Mouse (Mus musculus) kidney, embryonic 14.5 days (tissue): ENCODE measurements around the gene Ten1. TPM values are rescaled to one million over a fixed set of nuclear protein-coding genes. Genes with fewer than 3 reads are reported as not detected.

Source experiments
- ATAC-seq: fragments of 200-750 bp; cut with Nextera tagmentation; 2 replicates; pipeline ENCODE4 v1.8.0; 2017; ENCODE audit warnings: moderate number of reproducible peaks, mild to moderate bottlenecking, moderate TSS enrichment, moderate library complexity; ENCODE audit not compliant: low FRiP score, low TSS enrichment
- H3K27ac ChIP-seq: fragments of 300-500 bp; sonication (generic); 2 replicates; pipeline ENCODE4 v1.5.1; 2014; ENCODE audit warnings: low read depth, mild to moderate bottlenecking, low read length, moderate library complexity, mixed read lengths
- H3K27me3 ChIP-seq: fragments of 300-500 bp; sonication (generic); 2 replicates; pipeline ENCODE4 v1.6.1; 2014; ENCODE audit warnings: mild to moderate bottlenecking, low read length; ENCODE audit not compliant: control insufficient read depth, insufficient read depth
- H3K36me3 ChIP-seq: fragments of 300-500 bp; sonication (generic); 2 replicates; pipeline ENCODE4 v1.6.1; 2014; ENCODE audit warnings: low read length, mixed read lengths; ENCODE audit not compliant: control insufficient read depth, insufficient read depth
- H3K4me1 ChIP-seq: fragments of 300-500 bp; sonication (generic); 2 replicates; pipeline ENCODE4 v1.6.1; 2014; ENCODE audit warnings: low read length, mixed read lengths; ENCODE audit not compliant: control insufficient read depth, insufficient read depth
- H3K4me2 ChIP-seq: fragments of 300-500 bp; sonication (generic); replicated peaks from 2 replicates; pipeline ENCODE4 v1.6.1; 2014; ENCODE audit warnings: low read depth, mild to moderate bottlenecking, low read length
- H3K4me3 ChIP-seq: fragments of 300-500 bp; sonication (generic); 2 replicates; pipeline ENCODE4 v1.5.1; 2014; ENCODE audit warnings: mild to moderate bottlenecking, low read length
- H3K9ac ChIP-seq: fragments of 300-500 bp; sonication (generic); 2 replicates; pipeline ENCODE4 v1.6.1; 2014; ENCODE audit warnings: low read depth, mild to moderate bottlenecking, low read length, moderate library complexity
- H3K9me3 ChIP-seq: fragments of 300-500 bp; sonication (generic); 2 replicates; pipeline ENCODE4 v1.6.1; 2016; ENCODE audit warnings: low read length; ENCODE audit not compliant: control insufficient read depth
- WGBS: fragments of 180-500 bp; shearing (Covaris S2); extraction: QIAGEN DNeasy Blood & Tissue Kit; methylation state at CpG from one replicate; pipeline ENCODE4 v1.1.7; 2014; 5-methylcytosine and 5-hydroxymethylcytosine counted together
- polyA plus RNA-seq: library from polyadenylated mRNA; unstranded; fragments of >200 nt; fragmentation: Nextera tagmentation; extraction: Ambion mirVana; gene quantifications from 2 replicates; pipeline ENCODE4 v1.2.1, GENCODE M21; 2014

Ten1 gene
- polyA plus RNA-seq, 1 experiment from 2014 or later: 74.1 TPM

DNA sequence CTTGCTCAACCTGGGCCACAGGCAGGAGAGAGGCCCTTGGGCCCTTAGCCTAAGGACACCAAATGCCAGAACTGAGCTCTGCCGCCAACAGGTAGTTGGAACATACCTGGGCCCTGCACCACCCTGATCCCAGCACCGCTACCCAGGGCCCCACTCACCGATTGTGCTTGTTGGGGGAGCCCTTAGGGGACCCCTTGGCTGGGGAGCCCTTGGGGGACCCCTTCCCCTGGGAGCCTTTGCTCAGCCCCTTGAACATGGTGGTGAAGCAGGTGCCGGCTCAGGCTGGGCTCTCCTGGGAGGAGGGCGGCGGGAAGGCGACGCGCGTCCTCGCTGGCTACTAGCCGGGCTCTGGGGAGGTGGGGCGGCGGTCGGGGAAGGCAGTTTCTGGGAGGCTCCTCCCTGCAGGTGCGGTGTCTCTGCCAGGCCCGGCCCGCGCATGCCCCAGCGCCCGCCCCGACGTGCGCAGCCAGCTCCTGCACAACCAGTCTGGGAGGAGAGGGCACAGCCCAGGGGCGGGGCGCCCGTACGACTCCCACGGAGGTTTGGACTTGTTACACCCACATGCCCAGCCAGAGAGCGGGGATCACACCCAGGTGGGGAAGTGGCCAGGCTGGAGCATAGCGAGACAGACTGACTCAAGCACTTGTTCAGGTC, 39.2 kb downstream of the Ten1 start, which contains the start of gene Evpl:
Evpl (minus strand) TSS at position 336 of the 654 bp plus-strand sequence.
- Histone ChIP-seq H3K4me2 (peak within 1 kb of the TSS; percentile 38), H3K4me3 (peak within 1 kb of the TSS; percentile 21), H3K9me3 (no peaks in the 10 kb centered on the region), H3K4me1 (peaks cover 37% of the 10 kb centered on the region), H3K27ac (no peak within 1 kb of the TSS), H3K27me3 (peaks cover 11% of the 10 kb centered on the region), H3K9ac (peak within 1 kb of the TSS; percentile 13; the same call in 1 of the 2 replicates), H3K36me3 (no peaks in the 10 kb centered on the region)
- 9% methylated on average over 31 of the region's 31 CpGs for WGBS
- ATAC-seq: peak; percentile 68

DNA sequence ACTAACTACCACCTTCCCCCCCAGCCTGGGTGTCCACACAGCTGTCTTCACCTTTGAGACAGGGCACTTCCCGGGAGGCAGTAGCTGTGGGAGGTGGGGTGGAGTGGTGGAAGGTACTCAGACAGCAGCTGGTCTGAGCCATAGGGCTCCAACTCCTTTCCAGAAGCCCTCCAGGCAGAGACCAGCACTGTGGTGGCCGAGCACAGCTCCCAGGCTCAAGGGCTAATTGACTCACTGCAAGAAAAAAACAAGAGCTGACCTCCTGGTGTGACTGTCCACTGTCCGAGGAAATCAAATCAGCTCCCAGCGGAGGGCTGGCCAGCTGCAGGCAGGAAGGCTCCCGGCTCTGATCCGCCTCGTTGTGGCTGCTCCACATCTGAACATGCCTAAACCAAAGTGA, 41.1 kb downstream of the Ten1 start:
- no peak overlapping the region for H3K9ac ChIP-seq
- no peak overlapping the region for H3K4me3 ChIP-seq
- H3K27me3 ChIP-seq: peaks cover 11% of the 10 kb centered on the region
- H3K27ac ChIP-seq: no peak overlapping the region
- H3K4me1 ChIP-seq: peaks cover 37% of the 10 kb centered on the region
- no peak overlapping the region for H3K4me2 ChIP-seq
- peaks cover 13% of the 10 kb centered on the region for H3K36me3 ChIP-seq
- 18% methylated on average over 7 of the region's 7 CpGs for WGBS
- no peaks in the 10 kb centered on the region for H3K9me3 ChIP-seq
- ATAC-seq: no peak

DNA sequence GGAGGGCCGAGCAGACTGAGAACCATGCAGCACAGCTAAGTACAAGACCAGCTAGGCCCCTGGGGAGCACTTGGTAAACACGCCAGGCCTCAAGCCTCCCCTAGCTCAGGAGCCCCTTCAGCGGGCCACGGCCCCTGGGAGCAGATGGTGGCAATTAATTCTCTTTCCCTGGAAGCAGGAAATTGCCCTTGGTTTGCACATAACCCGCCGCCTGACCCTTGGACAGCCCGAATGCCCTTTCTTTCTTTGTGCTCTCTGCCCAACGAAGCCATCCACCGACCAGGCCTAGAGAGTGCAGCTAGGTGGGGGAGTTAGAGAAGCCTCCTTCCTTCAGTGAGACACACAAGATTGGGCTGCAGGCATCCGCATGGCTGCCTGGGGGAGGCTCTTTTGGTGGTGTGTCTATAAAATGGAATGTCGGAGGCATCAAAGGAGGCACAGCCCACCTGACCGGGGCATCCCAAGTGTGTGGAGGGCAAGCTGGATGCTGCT, 43.1 kb downstream of the Ten1 start:
- Histone ChIP-seq H3K27ac (peak overlapping the region; percentile 85), H3K9ac (peak overlapping the region; percentile 45; the same call in 1 of the 2 replicates), H3K4me3 (no peak overlapping the region), H3K9me3 (no peaks in the 10 kb centered on the region), H3K4me2 (no peak overlapping the region), H3K4me1 (peaks cover 37% of the 10 kb centered on the region), H3K27me3 (peaks cover 11% of the 10 kb centered on the region), H3K36me3 (peaks cover 33% of the 10 kb centered on the region)
- ATAC-seq: peak; percentile 76
- WGBS: 7% methylated on average over 12 of the region's 12 CpGs

DNA sequence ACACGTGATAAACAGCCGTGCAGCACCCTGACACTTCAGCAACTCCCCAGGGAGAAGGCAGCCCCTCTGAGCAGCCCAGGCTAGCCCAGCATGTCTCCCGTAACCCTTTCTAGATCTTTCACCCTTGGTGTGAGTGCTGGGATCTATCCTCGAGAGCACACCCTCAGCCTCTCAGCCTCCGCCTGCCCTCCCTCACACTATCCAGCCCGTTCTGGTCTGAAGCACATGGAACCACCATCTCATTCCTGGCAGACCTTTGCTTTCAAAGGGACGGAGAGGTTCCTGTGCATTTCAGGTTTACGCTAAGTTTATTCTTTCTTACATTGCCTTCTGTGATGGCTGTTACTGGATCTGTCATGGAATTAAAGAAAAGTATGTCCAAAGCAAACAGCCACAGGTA, 45.9 kb downstream of the Ten1 start:
- H3K36me3 ChIP-seq: peaks cover 61% of the 10 kb centered on the region
- WGBS: 77% methylated on average over 8 of the region's 8 CpGs
- H3K9ac ChIP-seq: no peak overlapping the region
- no peaks in the 10 kb centered on the region for H3K27me3 ChIP-seq
- no peak overlapping the region for H3K4me3 ChIP-seq
- no peak for ATAC-seq
- H3K4me2 ChIP-seq: no peak overlapping the region
- no peaks in the 10 kb centered on the region for H3K9me3 ChIP-seq
- no peak overlapping the region for H3K27ac ChIP-seq
- peaks cover 20% of the 10 kb centered on the region for H3K4me1 ChIP-seq

DNA sequence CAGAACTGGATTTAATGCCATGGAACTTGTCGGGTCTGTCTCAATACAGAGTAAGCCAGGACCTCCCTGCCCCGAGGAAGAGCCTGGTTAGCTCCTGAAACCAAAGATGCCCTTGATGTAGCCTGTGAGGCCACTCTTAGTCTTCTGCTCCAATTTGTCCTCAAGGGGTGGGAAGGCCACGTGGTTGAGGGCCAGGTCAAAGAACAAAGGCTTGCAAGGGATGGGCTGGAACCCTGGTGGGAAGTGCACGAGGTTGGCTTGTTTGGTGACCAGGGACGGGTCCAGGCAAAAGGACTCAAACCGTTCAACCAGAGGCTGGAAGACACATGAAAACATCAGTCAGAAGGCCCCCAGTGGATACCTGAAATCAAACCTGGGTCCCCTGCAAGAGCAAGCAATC, 47.0 kb downstream of the Ten1 start:
- Histone ChIP-seq H3K27me3 (no peaks in the 10 kb centered on the region), H3K9me3 (no peaks in the 10 kb centered on the region), H3K27ac (no peak overlapping the region), H3K9ac (no peak overlapping the region), H3K4me1 (peaks cover 18% of the 10 kb centered on the region), H3K4me3 (no peak overlapping the region), H3K36me3 (peaks cover 71% of the 10 kb centered on the region), H3K4me2 (no peak overlapping the region)
- ATAC-seq: no peak
- WGBS: 63% methylated on average over 6 of the region's 6 CpGs

DNA sequence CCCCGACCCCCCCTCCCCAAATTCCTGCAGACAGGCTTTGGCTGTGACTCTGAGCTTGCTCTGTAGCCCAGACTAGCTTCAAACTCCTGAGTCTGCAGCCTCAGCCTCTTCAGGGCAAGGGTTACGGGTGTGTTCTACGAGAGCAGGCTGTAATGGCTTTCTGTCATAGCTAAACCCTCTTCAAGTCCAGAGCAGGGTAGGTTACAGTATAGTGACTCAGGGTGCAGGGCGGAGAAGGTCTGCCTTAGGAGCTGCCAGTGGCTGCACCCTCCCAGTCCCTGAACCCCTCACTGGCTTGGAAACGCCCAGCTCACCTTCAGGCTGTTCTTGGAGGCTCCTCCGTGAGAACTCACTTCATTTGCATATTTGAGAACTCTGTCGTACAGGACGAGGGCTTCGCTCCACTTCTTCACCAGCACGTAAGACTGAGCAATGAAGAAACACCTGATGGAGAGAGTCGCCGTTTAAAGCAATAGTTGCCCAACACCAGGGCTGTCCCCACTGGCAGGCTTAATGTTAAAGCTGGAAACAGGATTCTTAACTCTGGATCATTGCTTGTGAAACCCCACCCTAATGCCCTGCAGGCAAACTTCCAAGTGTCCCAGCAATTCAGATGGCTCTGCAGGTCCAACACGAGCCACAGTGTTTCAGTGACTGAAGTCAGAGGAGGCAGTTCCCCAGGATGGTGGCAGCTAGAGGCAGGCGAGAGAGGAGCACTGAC, 49.0 kb downstream of the Ten1 start:
- Histone ChIP-seq H3K9ac (no peak overlapping the region), H3K4me2 (no peak overlapping the region), H3K4me1 (peaks cover 3% of the 10 kb centered on the region; the same call in 1 of the 2 replicates), H3K4me3 (no peak overlapping the region), H3K9me3 (no peaks in the 10 kb centered on the region), H3K27ac (no peak overlapping the region), H3K36me3 (peaks cover 92% of the 10 kb centered on the region), H3K27me3 (no peaks in the 10 kb centered on the region)
- no peak for ATAC-seq
- WGBS: 74% methylated on average over 14 of the region's 14 CpGs

DNA sequence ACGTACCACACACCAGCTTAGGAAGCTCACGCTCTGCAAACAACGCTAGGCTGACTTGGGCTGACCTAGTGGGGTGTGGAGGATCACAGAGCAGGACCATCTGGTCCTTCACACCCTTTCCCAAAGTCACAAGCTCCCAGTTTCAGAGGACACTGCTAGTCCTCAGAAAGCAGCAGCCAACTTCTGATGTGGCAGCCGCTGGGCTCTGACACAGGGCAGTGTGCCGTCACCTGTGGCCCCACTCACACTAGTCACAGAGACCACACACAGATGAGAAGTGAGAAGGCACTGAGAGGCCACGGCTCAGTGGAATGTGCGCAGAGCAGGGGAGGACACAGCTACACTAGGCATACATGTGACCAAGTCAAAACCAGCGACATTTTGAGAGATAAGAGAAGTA, 52.2 kb downstream of the Ten1 start:
- 77% methylated on average over 8 of the region's 8 CpGs for WGBS
- ATAC-seq: no peak
- Histone ChIP-seq H3K4me1 (no peaks in the 10 kb centered on the region), H3K27me3 (no peaks in the 10 kb centered on the region), H3K4me3 (no peak overlapping the region), H3K9ac (no peak overlapping the region), H3K9me3 (no peaks in the 10 kb centered on the region), H3K36me3 (peaks cover 98% of the 10 kb centered on the region), H3K4me2 (no peak overlapping the region), H3K27ac (no peak overlapping the region)

DNA sequence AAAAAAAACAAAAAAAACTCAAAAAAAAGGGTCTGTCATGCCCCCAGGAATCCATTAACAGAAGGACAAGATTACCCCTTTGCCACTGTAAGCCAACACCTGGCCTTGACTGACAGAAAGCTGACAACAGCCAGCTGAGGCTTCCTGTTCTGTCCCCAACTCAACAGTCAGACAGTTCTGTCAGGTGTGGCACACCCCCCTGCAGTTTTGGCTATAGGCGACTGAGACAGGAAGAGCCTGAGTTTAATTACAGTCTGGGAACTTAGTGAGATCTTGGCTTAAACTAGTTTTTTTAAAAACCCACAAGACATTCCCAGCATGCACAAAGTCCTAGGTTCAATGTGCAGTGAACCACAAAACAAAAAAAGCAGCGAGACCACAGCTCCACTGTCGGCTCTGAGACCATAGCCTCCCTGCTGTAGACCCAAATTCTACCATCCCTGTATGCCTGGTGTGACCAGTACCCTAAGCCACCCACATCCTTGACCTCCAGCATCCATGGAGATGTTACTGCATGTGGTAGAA, 54.5 kb downstream of the Ten1 start:
- Histone ChIP-seq H3K9me3 (no peaks in the 10 kb centered on the region), H3K4me3 (no peak overlapping the region), H3K4me1 (no peaks in the 10 kb centered on the region), H3K9ac (no peak overlapping the region), H3K36me3 (peaks cover 89% of the 10 kb centered on the region), H3K27ac (no peak overlapping the region), H3K4me2 (no peak overlapping the region), H3K27me3 (no peaks in the 10 kb centered on the region)
- ATAC-seq: no peak
- 69% methylated on average over 3 of the region's 3 CpGs for WGBS

DNA sequence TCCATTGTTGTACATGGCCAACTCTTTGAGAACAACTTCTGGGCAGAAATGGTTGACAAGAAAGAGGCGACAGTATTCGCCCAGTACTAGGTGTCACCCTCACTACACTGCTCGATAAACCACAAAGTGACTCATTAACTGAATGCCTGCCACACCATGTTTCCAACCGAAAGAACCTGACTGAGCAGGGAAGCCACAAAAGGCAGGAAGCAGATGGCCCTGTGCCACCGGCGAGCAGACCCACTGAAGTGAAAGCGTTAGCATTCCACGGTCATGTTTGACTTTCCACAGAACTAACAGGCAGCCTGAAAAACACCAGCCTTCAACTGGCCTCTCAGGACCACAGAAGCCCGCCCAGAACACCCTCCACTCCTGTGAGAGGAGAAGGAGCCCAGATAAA, 56.0 kb downstream of the Ten1 start:
- peaks cover 89% of the 10 kb centered on the region for H3K36me3 ChIP-seq
- no peak overlapping the region for H3K4me2 ChIP-seq
- no peak overlapping the region for H3K9ac ChIP-seq
- ATAC-seq: no peak
- H3K27me3 ChIP-seq: no peaks in the 10 kb centered on the region
- no peaks in the 10 kb centered on the region for H3K9me3 ChIP-seq
- WGBS: 85% methylated on average over 9 of the region's 9 CpGs
- H3K4me3 ChIP-seq: no peak overlapping the region
- H3K27ac ChIP-seq: no peak overlapping the region
- H3K4me1 ChIP-seq: no peaks in the 10 kb centered on the region
